Mouse (Mus musculus): Measurements from ENCODE around the gene B4galt3. TPM values are rescaled to one million over a fixed set of nuclear protein-coding genes. Genes with fewer than 3 reads are reported as not detected.
"Not testable (repeated sequence)": the region's sequence is repeated elsewhere in the genome, so short reads cannot be mapped to it uniquely, and the experiment has no call there.

B4galt3 gene
- total and polyA plus RNA-seq, 2 experiments from 2014 or later: 94.9 to 110 TPM

DNA sequence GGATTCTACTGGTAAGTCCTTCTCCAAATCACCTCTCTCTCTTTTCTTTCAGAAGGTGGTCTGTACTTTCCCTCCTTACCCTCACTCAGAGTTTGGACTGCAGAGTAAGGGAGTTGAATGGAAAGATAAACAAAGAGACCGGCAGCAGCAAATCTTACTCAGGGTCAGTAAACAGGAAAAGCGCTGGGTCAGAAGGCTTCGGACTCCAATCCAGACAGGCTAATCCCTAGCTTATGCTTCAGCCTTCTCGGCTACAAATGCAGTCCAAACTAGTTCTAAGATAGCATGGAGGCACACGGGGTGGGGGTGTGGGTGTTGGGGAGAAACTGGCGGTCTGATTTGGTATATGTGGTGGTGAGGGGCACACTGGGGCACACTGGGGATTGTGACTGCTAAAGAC, 32.7 kb upstream of the B4galt3 start:
- 84% methylated on average over 6 of the region's 6 CpGs for WGBS
- peaks cover 68% of the 10 kb centered on the region for H3K36me3 ChIP-seq (ENCODE audit: insufficient read depth, low read length)
- TF ChIP-seq CTCF (IDR thresholded peaks at IDR 0.05): no peak

DNA sequence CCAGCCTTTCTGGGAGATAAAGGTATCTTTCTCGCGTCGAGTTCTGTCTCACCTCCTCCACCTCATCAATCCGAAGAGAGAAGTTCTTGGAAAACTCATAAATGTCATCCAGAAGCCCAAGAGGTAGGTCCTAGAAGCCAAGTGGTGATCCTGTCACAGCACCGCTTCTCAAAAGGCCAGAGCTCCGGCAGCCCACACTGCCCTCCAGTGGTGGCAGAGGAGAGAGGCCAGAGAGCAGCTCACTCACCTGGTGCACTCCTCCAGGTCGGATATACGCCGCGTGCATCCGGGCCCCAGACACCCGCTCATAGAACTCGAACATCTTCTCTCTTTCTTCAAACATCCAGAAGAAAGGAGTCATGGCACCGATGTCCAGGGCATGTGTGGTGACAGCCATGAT, 31.7 kb upstream of the B4galt3 start:
- WGBS: 67% methylated on average over 14 of the region's 14 CpGs
- DNase-seq (ENCODE audit: low spot score) (peak; percentile 57), ATAC-seq (ENCODE audit: low FRiP score) (no peak)
- no peaks in the 10 kb centered on the region for H3K9me3 ChIP-seq (ENCODE audit: low read length)
- no peak overlapping the region for H3K4me2 ChIP-seq (ENCODE audit: low read depth, low read length, poor library complexity, severe bottlenecking)
- no peaks in the 10 kb centered on the region for H3K4me1 ChIP-seq (ENCODE audit: insufficient read depth, low read length)
- TF ChIP-seq CTCF (IDR thresholded peaks at IDR 0.05): peak; percentile 79
- peaks cover 69% of the 10 kb centered on the region for H3K36me3 ChIP-seq (ENCODE audit: insufficient read depth, low read length)
- no peaks in the 10 kb centered on the region for H3K27me3 ChIP-seq (ENCODE audit: insufficient read depth, low read length)
- H3K4me3 ChIP-seq (ENCODE audit: low read depth, low read length): no peak overlapping the region
- no peak overlapping the region for H3K27ac ChIP-seq (ENCODE audit: low read depth, low read length)
- H3K9ac ChIP-seq (replicated peaks; ENCODE audit: low read length, poor library complexity, severe bottlenecking): no peak overlapping the region

More for the DNA sequence above, 32.7 kb upstream of the B4galt3 start:
- no peaks in the 10 kb centered on the region for H3K4me1 ChIP-seq (ENCODE audit: insufficient read depth, low read length)
- no peaks in the 10 kb centered on the region for H3K9me3 ChIP-seq (ENCODE audit: low read length)
- DNase-seq (ENCODE audit: low spot score) (no peak), ATAC-seq (ENCODE audit: low FRiP score) (no peak)
- H3K9ac ChIP-seq (replicated peaks; ENCODE audit: low read length, poor library complexity, severe bottlenecking): no peak overlapping the region
- no peak overlapping the region for H3K4me2 ChIP-seq (ENCODE audit: low read depth, low read length, poor library complexity, severe bottlenecking)
- no peak overlapping the region for H3K4me3 ChIP-seq (ENCODE audit: low read depth, low read length)
- H3K27ac ChIP-seq (ENCODE audit: low read depth, low read length): no peak overlapping the region
- H3K27me3 ChIP-seq (ENCODE audit: insufficient read depth, low read length): no peaks in the 10 kb centered on the region

DNA sequence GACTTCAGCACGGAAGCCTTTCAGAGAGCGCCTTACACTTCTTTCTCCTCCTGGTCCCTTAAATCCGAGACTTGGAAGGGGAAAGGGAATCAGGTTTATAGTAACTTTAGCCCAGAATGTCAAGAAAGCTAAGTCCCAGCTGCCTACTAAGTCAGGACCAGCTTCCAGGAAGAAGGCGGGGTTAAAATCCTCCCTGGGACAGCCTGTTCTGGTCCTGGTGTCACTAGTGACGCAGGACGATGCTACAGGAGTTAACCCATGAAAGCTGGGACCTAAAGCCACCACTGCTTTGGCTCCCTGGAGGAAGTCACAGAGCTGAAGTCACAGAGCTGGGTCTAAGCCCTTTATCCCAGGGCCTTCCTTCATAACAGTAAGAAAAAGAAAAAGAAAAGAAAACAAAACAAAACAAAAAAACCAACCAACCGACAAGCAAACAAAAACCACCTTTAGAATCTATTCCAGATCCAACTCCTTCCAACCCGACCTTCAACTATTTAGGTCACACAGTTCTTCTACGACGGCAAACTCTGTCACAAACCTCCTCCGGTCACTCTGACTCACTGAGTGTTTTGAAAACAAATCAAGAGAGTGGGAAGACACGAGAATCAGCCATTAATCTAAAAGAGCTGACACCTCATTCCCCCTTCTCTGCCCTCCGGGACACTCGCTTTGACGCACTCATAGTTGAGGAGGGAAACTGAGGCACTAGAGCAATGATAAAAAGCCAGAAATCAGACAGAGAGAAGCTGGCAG, 30.0 kb upstream of the B4galt3 start:
- Histone ChIP-seq H3K27me3 (ENCODE audit: insufficient read depth, low read length) (no peaks in the 10 kb centered on the region), H3K27ac (ENCODE audit: low read depth, low read length) (no peak overlapping the region), H3K4me3 (ENCODE audit: low read depth, low read length) (no peak overlapping the region), H3K9me3 (ENCODE audit: low read length) (no peaks in the 10 kb centered on the region), H3K4me2 (ENCODE audit: low read depth, low read length, poor library complexity, severe bottlenecking) (no peak overlapping the region), H3K4me1 (ENCODE audit: insufficient read depth, low read length) (no peaks in the 10 kb centered on the region), H3K36me3 (ENCODE audit: insufficient read depth, low read length) (peaks cover 55% of the 10 kb centered on the region), H3K9ac (replicated peaks; ENCODE audit: low read length, poor library complexity, severe bottlenecking) (no peak overlapping the region)
- DNase-seq (ENCODE audit: low spot score) (no peak), ATAC-seq (ENCODE audit: low FRiP score) (no peak)
- WGBS: 86% methylated on average over 15 of the region's 15 CpGs
- TF ChIP-seq CTCF (IDR thresholded peaks at IDR 0.05): no peak

DNA sequence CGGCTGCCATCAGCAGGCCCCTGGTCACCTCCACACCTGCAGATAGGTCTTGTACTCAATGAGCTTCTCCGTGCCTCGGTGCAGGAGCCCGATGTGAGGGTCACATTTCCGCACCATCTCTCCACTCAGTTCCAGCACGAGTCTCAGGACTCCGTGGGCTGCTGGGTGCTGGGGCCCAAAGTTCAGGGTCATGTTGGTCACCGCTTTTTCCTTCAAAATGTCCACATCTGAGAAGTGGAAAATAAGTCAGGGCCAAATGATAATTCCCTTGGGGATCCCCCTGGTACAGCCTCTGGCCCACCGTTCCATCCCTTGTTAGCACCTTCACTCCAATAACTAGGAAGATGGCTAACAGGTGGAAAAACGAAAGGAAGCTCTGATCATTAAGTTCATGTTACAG, 29.2 kb upstream of the B4galt3 start:
- no peak for DNase-seq (ENCODE audit: low spot score)
- Histone ChIP-seq H3K36me3 (ENCODE audit: insufficient read depth, low read length) (peaks cover 49% of the 10 kb centered on the region), H3K9me3 (ENCODE audit: low read length) (no peaks in the 10 kb centered on the region), H3K4me1 (ENCODE audit: insufficient read depth, low read length) (no peaks in the 10 kb centered on the region), H3K4me2 (ENCODE audit: low read depth, low read length, poor library complexity, severe bottlenecking) (no peak overlapping the region), H3K9ac (replicated peaks; ENCODE audit: low read length, poor library complexity, severe bottlenecking) (no peak overlapping the region), H3K27me3 (ENCODE audit: insufficient read depth, low read length) (no peaks in the 10 kb centered on the region), H3K4me3 (ENCODE audit: low read depth, low read length) (no peak overlapping the region), H3K27ac (ENCODE audit: low read depth, low read length) (no peak overlapping the region)
- 95% methylated on average over 10 of the region's 10 CpGs for WGBS
- no peak for ATAC-seq (ENCODE audit: low FRiP score)
- no peak for TF ChIP-seq CTCF (IDR thresholded peaks at IDR 0.05)

DNA sequence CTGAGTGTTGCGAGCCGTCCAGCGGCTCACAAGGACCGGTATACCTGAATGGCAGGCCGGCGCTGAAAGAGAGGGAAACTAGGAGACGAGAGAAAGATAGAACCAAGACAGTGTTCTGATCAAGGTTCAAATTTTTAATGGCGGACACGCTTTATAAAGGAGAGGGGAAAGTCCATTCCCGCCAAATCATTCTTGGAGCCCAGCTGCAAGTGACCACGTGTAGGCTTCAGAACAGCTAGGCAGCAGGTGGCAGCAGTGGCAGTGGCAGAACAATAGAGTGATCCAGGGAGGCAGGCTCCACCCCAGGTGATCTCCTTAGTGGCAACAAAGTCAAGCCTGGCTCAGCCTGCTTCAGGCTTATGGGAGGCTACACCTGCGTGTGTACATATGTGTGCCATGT, 28.2 kb upstream of the B4galt3 start:
- not testable (repeated sequence) for H3K4me3 ChIP-seq (ENCODE audit: low read depth, low read length); H3K27ac ChIP-seq (ENCODE audit: low read depth, low read length); H3K4me1 ChIP-seq (ENCODE audit: insufficient read depth, low read length); H3K4me2 ChIP-seq (ENCODE audit: low read depth, low read length, poor library complexity, severe bottlenecking); H3K9ac ChIP-seq (replicated peaks; ENCODE audit: low read length, poor library complexity, severe bottlenecking); H3K27me3 ChIP-seq (ENCODE audit: insufficient read depth, low read length); H3K9me3 ChIP-seq (ENCODE audit: low read length); DNase-seq (ENCODE audit: low spot score); ATAC-seq (ENCODE audit: low FRiP score)
- peaks cover 40% of the 10 kb centered on the region for H3K36me3 ChIP-seq (ENCODE audit: insufficient read depth, low read length)
- WGBS: 86% methylated on average over 12 of the region's 12 CpGs

DNA sequence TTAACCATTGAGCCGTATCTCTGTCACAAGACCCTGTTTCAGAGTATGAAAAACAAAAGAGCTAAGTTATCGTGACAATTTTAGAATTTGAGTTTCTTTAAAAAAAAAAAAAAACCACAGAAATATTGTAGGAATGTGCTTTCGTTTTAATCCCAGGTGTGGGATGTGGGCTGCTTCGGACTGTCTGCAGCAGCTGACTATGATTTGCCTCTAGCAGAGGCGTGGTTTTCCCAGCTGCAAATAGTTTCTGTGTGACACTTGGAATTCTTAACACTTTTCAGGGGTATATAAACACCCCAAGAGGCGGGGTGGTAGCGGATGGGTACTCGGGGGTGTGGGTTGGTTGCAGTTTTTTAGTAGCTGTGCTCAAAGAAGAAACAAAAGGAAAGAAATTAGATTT, 24.8 kb upstream of the B4galt3 start:
- peaks cover 12% of the 10 kb centered on the region; the same call in 1 of the 2 replicates for H3K36me3 ChIP-seq (ENCODE audit: insufficient read depth, low read length)
- no peak overlapping the region for H3K27ac ChIP-seq (ENCODE audit: low read depth, low read length)
- no peaks in the 10 kb centered on the region for H3K9me3 ChIP-seq (ENCODE audit: low read length)
- H3K9ac ChIP-seq (replicated peaks; ENCODE audit: low read length, poor library complexity, severe bottlenecking): no peak overlapping the region
- no peak overlapping the region for H3K4me3 ChIP-seq (ENCODE audit: low read depth, low read length)
- H3K4me2 ChIP-seq (ENCODE audit: low read depth, low read length, poor library complexity, severe bottlenecking): no peak overlapping the region
- no peak for ATAC-seq (ENCODE audit: low FRiP score)
- H3K27me3 ChIP-seq (ENCODE audit: insufficient read depth, low read length): no peaks in the 10 kb centered on the region
- 93% methylated on average over 8 of the region's 8 CpGs for WGBS
- TF ChIP-seq CTCF (IDR thresholded peaks at IDR 0.05): no peak
- peaks cover 6% of the 10 kb centered on the region; the same call in 1 of the 2 replicates for H3K4me1 ChIP-seq (ENCODE audit: insufficient read depth, low read length)
- no peak for DNase-seq (ENCODE audit: low spot score)

Measured in midbrain, postnatal 0 days (tissue).